Mouse (Mus musculus) liver, embryonic 14.5 days (tissue): ENCODE results near the gene Hist1h2be.

Experiments used
- CTCF ChIP-seq: IDR thresholded peaks from 2 replicates; pipeline ENCODE4 v1.5.1; 2016; ENCODE audit warnings: antibody characterized with exemption, low read depth, control low read depth
- EP300 ChIP-seq: IDR thresholded peaks from 2 replicates; pipeline ENCODE4 v1.6.1; 2016; ENCODE audit warnings: antibody characterized with exemption, low read depth

DNA sequence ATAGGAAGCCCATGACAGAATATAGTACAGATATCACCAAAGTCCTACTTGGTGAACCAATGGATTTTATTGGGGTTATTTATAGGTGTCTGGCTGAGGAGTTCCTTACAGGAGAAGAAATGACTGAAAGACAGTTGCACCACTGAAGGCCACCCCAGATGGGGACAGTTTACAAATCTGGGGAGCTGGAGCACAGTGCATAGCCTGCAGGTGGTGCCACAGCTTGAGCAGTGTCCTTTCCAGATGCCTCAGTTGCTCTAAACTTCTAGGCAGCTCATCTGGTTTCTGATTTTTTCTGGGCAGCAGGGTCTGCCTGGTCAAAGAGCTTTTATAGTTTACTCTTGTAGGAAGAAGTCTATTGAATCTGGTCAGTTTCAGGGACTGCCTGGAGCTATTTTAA, 11.1 kb downstream of the Hist1h2be start:
- TF ChIP-seq CTCF (peak; percentile 42), EP300 (no peak)
